Mouse (Mus musculus) stomach, postnatal 0 days (tissue): ENCODE measurements around the gene Fgfr1op.
"Not testable (repeated sequence)": the region's sequence is repeated elsewhere in the genome, so short reads cannot be mapped to it uniquely, and the experiment has no call there.

Experiments
- CTCF ChIP-seq: IDR thresholded peaks from 2 replicates; pipeline ENCODE4 v1.5.1; 2016; ENCODE audit warnings: antibody characterized with exemption, low read depth, mild to moderate bottlenecking, moderate library complexity
- EP300 ChIP-seq: optimal IDR thresholded peaks from 2 replicates; pipeline ENCODE3; 2016; ENCODE audit warnings: antibody characterized with exemption

DNA sequence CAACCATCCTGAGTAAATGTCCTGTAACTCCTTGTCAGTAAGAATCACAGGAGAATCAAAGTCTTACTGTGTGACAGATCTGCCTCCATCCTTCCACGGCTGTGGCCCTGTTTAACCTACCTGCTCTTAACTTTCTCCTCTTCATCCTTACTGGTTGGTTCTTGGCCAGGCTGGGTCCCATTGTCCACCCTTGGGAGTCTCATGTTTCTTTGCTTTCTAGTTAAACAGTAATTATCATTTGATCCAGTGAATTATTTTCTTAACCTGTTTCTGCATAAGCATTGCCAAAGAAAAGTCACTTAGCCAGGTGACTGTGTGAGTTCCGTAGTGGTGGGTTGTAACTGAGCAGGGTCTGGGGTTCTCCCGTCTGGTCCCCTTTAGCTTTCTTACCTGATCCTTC, 1.2 kb downstream of the Fgfr1op start:
- TF ChIP-seq CTCF, EP300: not testable (repeated sequence)
